Mouse (Mus musculus): ENCODE measurements around the gene Optc.
A peak's percentile ranks its signal among the peaks of the same experiment; 100 is the strongest.

Gene Optc

DNA sequence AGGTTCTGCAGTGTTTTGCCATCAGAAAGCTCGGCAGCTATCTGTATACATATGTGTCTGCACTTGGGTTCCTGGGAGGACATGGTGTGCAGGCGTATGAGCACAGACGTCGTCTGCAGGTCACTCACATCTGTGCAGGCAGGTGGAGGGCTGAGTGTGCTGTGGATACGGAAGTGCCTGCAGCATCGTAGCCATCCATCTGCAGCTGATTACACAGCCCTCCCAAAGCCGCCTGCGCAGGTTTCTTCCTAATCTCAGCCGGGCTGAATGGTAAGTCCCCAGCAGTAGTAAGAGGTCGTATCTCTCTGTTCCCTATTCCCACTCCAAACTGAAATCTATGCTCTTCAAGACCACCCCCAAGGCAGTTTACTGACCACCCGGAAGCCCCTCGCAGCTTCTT lies 1.4 kb downstream of the Optc start:
- TF ChIP-seq GATA4 (IDR thresholded peaks at IDR 0.05; ENCODE audit: insufficient replicate concordance, low read length), result no peak

- TF ChIP-seq GATA4 (IDR thresholded peaks at IDR 0.05; ENCODE audit: insufficient replicate concordance, low read length), result no peak
These were observed 7.0 kb downstream of the Optc start for GRCm38 (mm10) chr1:133900825-133901224.

- no peak for TF ChIP-seq GATA4 (IDR thresholded peaks at IDR 0.05; ENCODE audit: insufficient replicate concordance, low read length)
These were observed 8.7 kb downstream of the Optc start for GRCm38 (mm10) chr1:133899043-133899542.

- TF ChIP-seq GATA4 (IDR thresholded peaks at IDR 0.05; ENCODE audit: insufficient replicate concordance, low read length), result no peak
These were observed 10.5 kb downstream of the Optc start for GRCm38 (mm10) chr1:133897293-133897692.

- TF ChIP-seq GATA4 (IDR thresholded peaks at IDR 0.05; ENCODE audit: insufficient replicate concordance, low read length), result peak; percentile 79; the same call in 1 of the 2 replicates
These were observed 16.3 kb downstream of the Optc start for GRCm38 (mm10) chr1:133891489-133891888.

- TF ChIP-seq GATA4 (IDR thresholded peaks at IDR 0.05; ENCODE audit: insufficient replicate concordance, low read length), result no peak
These were observed 17.7 kb downstream of the Optc start for GRCm38 (mm10) chr1:133889949-133890598.

- no peak for TF ChIP-seq GATA4 (IDR thresholded peaks at IDR 0.05; ENCODE audit: insufficient replicate concordance, low read length)
These were observed 20.1 kb downstream of the Optc start for GRCm38 (mm10) chr1:133887538-133888250.

DNA sequence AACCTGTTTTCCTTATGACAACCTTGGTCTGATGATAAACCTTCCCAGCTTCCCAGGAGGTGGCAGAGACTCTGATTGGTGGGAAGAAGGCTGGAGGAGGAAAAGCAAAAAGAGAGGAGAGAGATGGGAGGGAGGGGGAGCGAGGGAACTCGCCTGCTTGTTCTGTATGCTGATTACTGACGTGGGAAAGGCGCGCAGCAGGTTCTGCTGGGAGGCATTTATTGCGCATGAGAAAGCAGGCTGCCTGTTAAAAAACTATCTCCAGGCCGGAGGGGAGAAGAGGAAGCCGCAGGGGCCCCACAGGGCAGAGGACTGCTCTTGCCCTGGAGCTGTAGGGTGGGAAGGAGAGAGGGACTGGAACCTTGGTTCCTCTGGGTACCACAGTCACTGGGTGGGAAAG lies 20.8 kb downstream of the Optc start:
- TF ChIP-seq GATA4 (IDR thresholded peaks at IDR 0.05; ENCODE audit: insufficient replicate concordance, low read length), result no peak

GRCm38 (mm10) chr1:133886431-133886830 lies 21.4 kb downstream of the Optc start:
- TF ChIP-seq GATA4 (IDR thresholded peaks at IDR 0.05; ENCODE audit: insufficient replicate concordance, low read length), result no peak

DNA sequence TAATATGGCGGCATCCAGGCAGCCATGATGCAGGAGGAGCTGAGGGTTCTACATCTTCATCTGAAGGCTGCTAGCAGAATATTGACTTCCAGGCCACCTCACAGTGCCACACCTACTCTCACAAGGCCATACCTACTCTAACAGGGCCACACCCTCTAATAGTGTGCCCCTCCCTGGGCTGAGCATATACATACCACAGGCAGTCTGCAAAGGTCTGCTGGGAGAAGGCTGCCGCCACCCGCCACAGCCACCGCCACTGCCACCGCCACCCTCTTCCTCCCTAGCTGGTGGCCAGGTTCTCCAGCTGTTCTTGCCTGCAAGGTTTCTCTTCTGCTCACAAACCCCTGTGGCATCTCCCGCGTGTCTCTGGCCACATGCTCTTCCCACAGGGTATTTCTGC lies 22.0 kb downstream of the Optc start:
- no peak for TF ChIP-seq GATA4 (IDR thresholded peaks at IDR 0.05; ENCODE audit: insufficient replicate concordance, low read length)

GRCm38 (mm10) chr1:133884746-133885145 lies 23.1 kb downstream of the Optc start:
- TF ChIP-seq GATA4 (IDR thresholded peaks at IDR 0.05; ENCODE audit: insufficient replicate concordance, low read length), result no peak

DNA sequence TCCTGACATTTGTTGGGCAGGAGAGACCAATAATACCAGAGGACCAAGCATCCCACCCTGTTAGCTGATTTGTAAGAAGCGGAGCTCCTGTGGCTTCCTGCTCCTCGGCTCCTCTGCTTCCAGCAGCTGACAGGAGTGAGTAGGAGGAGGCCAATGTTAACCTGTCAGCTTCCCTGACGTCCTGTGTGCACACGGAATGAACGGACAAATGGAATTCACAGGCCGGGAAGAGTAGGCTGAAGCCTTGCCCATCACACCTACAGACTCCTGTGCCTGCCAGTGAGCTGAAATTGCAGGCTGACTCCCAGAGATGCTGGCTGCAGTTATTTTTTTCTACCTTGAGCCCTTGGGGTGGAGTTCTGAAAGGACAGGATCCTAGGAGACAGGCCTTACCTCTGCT lies 23.7 kb downstream of the Optc start:
- TF ChIP-seq GATA4 (IDR thresholded peaks at IDR 0.05; ENCODE audit: insufficient replicate concordance, low read length), result no peak

- TF ChIP-seq GATA4 (IDR thresholded peaks at IDR 0.05; ENCODE audit: insufficient replicate concordance, low read length), result no peak
These were observed 25.2 kb downstream of the Optc start for GRCm38 (mm10) chr1:133882283-133883217.

DNA sequence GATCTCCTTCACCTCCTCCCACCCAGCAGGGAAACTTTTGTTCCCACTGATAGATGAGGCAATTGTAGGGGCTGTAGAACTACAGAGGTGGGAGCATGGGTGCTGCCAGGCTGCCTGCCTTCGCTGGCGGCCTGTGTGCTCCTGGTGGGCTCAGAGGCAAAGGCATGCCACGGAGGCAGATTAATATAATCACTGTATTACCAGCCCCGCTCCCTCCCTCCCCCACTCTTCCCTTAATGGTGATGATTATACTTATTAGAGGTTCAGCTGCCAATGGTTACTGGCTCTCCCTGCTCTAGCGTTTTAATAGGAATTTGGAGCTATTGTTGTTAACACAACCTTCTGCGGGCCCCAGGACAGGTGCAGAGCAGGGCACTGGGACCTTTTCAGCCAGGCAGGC lies 26.0 kb downstream of the Optc start:
- no peak for TF ChIP-seq GATA4 (IDR thresholded peaks at IDR 0.05; ENCODE audit: insufficient replicate concordance, low read length)

DNA sequence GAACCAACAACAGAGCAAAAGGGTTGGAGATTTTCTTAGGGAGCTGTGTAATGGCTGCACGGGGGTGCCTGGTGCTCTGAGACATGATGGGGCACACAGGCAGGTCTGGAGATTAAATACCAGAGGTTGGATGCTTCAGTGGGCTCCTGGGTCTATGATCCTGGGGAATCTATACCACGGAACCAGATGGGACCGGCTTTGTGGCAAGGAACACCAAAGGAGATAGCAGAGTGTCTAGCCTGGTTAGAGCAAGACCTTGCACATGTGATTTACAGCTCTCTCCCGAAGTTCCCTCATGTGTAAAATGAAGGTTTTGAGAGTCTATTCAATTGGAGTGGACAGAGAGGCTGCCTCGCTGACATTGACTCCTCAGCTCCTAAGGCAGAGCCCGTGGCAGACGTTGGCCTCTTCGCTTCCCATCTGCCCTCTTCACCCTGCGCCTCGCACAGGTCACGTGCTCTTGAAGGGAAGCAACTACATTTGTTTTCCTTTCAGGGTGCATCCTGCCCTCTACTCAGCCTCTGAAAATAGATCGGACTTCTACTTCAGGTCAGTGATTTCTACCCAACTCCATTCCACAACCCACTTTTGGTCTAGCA lies 28.9 kb downstream of the Optc start:
- peak; percentile 14; the same call in 1 of the 2 replicates for TF ChIP-seq GATA4 (IDR thresholded peaks at IDR 0.05; ENCODE audit: insufficient replicate concordance, low read length)

Data from liver, adult (tissue).